Mouse (Mus musculus) bone marrow, adult 2 months (tissue): ENCODE data around the gene Thnsl1. TPM values are rescaled to one million over a fixed set of nuclear protein-coding genes. Genes with fewer than 3 reads are reported as not detected.

Source experiments
- H3K27ac ChIP-seq: fragments of 200-500 bp; 2 replicates; pipeline ENCODE4 v1.5.1; 2012; ENCODE audit warnings: low read depth, mild to moderate bottlenecking, control low read depth, inconsistent platforms, low read length; ENCODE audit not compliant: control insufficient read depth, poor library complexity, insufficient read depth
- H3K4me1 ChIP-seq: fragments of 200-500 bp; 2 replicates; pipeline ENCODE4 v1.6.1; 2011; ENCODE audit warnings: low read length; ENCODE audit not compliant: control insufficient read depth, insufficient read depth
- H3K4me3 ChIP-seq: fragments of 200-500 bp; replicated peaks from 2 replicates; pipeline ENCODE3; 2011; ENCODE audit warnings: mild to moderate bottlenecking, low read depth, low read length, control low read depth; ENCODE audit not compliant: control insufficient read depth
- CTCF ChIP-seq: fragments of 200-500 bp; IDR thresholded peaks from 2 replicates; pipeline ENCODE4 v1.5.1; 2011; ENCODE audit warnings: low read length, control low read depth; ENCODE audit not compliant: control insufficient read depth, insufficient read depth
- POLR2A ChIP-seq: fragments of 200-500 bp; IDR thresholded peaks from 2 replicates; pipeline ENCODE4 v1.6.1; 2011; ENCODE audit warnings: low read depth, mild to moderate bottlenecking, control low read depth, low read length, borderline replicate concordance; ENCODE audit not compliant: control insufficient read depth
- WGBS: fragments of 180-500 bp; shearing (Covaris S2); methylation state at CpG from one replicate; pipeline ENCODE4 v1.1.7; 2018; 5-methylcytosine and 5-hydroxymethylcytosine counted together
- polyA plus RNA-seq: library from polyadenylated mRNA; stranded (reverse); fragments of >200 nt; gene quantifications from 2 replicates; pipeline ENCODE4 v1.2.4, GENCODE M21; 2011; ENCODE audit warnings: low replicate concordance; ENCODE audit not compliant: missing spikeins, insufficient read depth, insufficient read length

The Thnsl1 gene
- polyA plus RNA-seq, 1 experiment: 0.85 TPM

DNA sequence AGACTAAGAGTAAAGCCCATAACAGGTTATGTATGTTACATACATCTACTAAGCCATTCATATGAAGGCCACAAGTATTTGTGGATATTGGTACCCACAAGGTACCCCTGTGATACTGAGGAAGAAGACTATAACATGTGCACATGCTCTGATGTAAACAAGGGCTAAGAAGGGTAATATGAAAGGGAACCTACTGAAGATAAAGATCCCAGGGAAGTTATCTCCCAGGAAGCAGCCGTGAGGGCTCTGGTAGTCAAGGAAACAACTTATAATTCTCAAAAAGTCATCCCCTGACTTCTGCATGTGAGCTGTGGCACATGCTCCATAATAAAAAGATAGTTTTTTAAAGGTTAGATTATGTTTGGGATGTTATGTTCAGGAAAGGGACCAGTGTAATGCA is 14.3 kb upstream of the Thnsl1 start:
- TF ChIP-seq CTCF (no peak), POLR2A (no peak)
- no peak overlapping the region for H3K27ac ChIP-seq
- WGBS: 45% methylated on average over 1 of the region's 1 CpGs
- no peak overlapping the region for H3K4me3 ChIP-seq
- no peaks in the 10 kb centered on the region; the same call in 1 of the 2 replicates for H3K4me1 ChIP-seq

DNA sequence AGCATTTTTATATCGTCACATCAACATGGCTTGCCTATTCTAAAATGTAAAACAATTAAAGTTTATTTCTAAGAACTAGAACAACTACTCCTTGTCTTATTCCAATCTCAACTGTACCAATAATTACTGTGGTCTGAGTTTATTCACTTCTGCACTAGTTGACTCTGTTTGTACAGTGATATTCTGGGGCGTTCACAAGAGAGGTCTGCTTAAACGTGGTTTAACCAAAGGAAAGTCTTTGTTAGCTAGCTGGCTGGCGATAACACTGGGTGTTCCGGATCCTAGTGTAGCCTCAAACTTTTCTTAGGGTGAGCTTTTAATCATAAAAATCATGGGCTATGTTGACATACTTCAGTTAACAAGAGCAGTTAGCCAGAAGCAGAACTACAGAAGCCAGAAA is 10.3 kb upstream of the Thnsl1 start:
- no peak overlapping the region for H3K4me3 ChIP-seq
- no peak overlapping the region for H3K27ac ChIP-seq
- WGBS: 84% methylated on average over 5 of the region's 5 CpGs
- TF ChIP-seq CTCF: no peak
- TF ChIP-seq POLR2A: no peak
- no peaks in the 10 kb centered on the region for H3K4me1 ChIP-seq

- no peak overlapping the region for H3K4me3 ChIP-seq
- 62% methylated on average over 3 of the region's 3 CpGs for WGBS
- TF ChIP-seq POLR2A (no peak), CTCF (no peak)
- H3K4me1 ChIP-seq: no peaks in the 10 kb centered on the region
- no peak overlapping the region for H3K27ac ChIP-seq
Measured at GRCm38 (mm10) chr2:21199051-21199450, 6.5 kb upstream of the Thnsl1 start.

GRCm38 (mm10) chr2:21202754-21203153 is 2.8 kb upstream of the Thnsl1 start:
- TF ChIP-seq POLR2A: no peak
- no peak for TF ChIP-seq CTCF
- H3K4me1 ChIP-seq: no peaks in the 10 kb centered on the region; the same call in 1 of the 2 replicates
- H3K27ac ChIP-seq: no peak overlapping the region
- H3K4me3 ChIP-seq: no peak overlapping the region
- 27% methylated on average over 2 of the region's 2 CpGs for WGBS

GRCm38 (mm10) chr2:21205831-21206159 is 271 bp downstream of the Thnsl1 start:
- H3K27ac ChIP-seq: peak overlapping the region; percentile 1; the same call in 1 of the 2 replicates
- WGBS: under 1% methylated on average over 19 of the region's 19 CpGs

DNA sequence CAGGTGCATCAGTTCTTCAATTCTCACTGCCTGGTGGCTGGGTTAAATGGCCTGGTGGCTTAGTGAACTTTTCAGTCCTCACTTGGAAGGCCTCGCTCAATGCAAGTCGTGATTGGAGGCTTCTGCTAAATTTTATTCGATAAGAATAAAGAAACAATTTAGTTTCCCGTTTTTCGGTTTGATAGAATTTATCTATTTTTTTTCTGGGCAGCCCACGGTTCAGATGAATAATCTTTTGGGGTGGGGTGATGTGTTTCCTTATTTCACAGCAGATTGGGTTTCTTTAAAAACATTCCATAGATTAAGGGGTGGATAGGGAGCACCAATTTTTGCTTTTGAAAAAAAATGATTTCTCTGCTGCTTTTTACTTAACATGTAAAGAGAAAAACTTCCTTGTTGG is 754 bp downstream of the Thnsl1 start:
- no peak for TF ChIP-seq POLR2A
- no peak for TF ChIP-seq CTCF
- Histone ChIP-seq H3K4me1 (no peaks in the 10 kb centered on the region; the same call in 1 of the 2 replicates), H3K27ac (no peak overlapping the region), H3K4me3 (peak overlapping the region; percentile 80)
- WGBS: 28% methylated on average over 6 of the region's 6 CpGs

More at GRCm38 (mm10) chr2:21205831-21206159, 271 bp downstream of the Thnsl1 start:
- Histone ChIP-seq H3K4me3 (peak overlapping the region; percentile 80), H3K4me1 (no peaks in the 10 kb centered on the region; the same call in 1 of the 2 replicates)
- TF ChIP-seq CTCF (no peak), POLR2A (no peak)

DNA sequence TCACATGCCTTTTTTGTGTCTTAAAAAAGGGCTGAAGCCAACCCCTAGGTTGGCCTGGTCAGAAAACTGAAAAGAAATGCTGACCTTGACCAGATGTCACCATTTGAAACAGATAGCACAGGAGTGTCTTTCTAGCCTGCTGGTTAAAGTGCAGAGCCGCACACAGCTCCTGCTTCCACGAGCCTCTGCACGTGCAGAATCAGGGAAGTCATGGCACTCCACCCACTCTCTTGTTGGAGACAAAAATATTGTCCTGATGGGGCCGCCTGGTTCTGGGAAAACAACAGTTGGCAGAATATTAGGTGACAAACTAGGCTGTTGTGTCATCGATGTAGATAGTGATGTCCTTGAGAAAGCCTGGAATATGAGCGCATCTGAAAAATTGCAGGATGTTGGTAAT is 5.8 kb downstream of the Thnsl1 start:
- Histone ChIP-seq H3K27ac (no peak overlapping the region), H3K4me3 (no peak overlapping the region), H3K4me1 (no peaks in the 10 kb centered on the region)
- 87% methylated on average over 6 of the region's 6 CpGs for WGBS
- TF ChIP-seq CTCF (no peak), POLR2A (no peak)

- TF ChIP-seq CTCF: no peak
- no peak for TF ChIP-seq POLR2A
- Histone ChIP-seq H3K27ac (no peak overlapping the region), H3K4me1 (no peaks in the 10 kb centered on the region), H3K4me3 (no peak overlapping the region)
Measured at GRCm38 (mm10) chr2:21214322-21214721, 8.8 kb downstream of the Thnsl1 start.

DNA sequence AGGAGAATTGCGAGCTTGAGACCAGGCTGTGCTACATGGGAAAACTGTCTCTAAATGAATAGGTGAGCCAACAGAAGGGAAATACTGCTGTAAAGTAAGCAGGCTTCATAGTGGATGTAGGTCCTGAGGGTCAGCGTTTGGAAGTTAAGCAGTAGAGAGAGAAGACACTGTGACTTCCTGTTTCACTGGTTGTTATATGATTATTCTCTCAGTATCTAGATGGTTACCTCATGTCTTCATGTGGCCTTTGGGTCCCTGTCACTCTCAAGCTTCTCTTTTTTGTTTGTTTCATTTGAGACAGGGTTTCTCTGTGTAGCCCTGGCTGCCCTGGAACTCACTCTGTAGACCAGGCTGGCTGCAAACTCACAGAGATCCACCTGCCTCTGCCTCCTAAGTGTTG is 9.8 kb downstream of the Thnsl1 start:
- Histone ChIP-seq H3K4me3 (no peak overlapping the region), H3K4me1 (no peaks in the 10 kb centered on the region), H3K27ac (no peak overlapping the region)
- no peak for TF ChIP-seq CTCF
- no peak for TF ChIP-seq POLR2A
- 68% methylated on average over 2 of the region's 2 CpGs for WGBS
